Mouse (Mus musculus) gastrocnemius, postnatal 36 days (tissue): Measurements from ENCODE around the gene Tspan17. TPM values are rescaled to one million over a fixed set of nuclear protein-coding genes. Genes with fewer than 3 reads are reported as not detected.

Experiments
- DNase-seq, 2 experiments: peaks; one replicate each; pipeline ENCODE4 v3.0.0; 2022
- intact Hi-C: fragments of 180-260 bp; cut with DNase I; formaldehyde crosslinking; loops from one replicate; pipeline ENCODE4 v1.15.1; 2025
- long read RNA-seq, 2 experiments: library from polyadenylated mRNA; stranded (forward); transcript quantifications; one replicate each; pipeline ENCODE4 v2.0.0; 2021
- total RNA-seq, 2 experiments: library from RNA; stranded (reverse); gene quantifications; 2 replicates each; pipeline ENCODE4 v1.2.3; 2021

Tspan17 gene
- 10 to 100 TPM; 16.3 to 23.4 TPM for total RNA-seq
- long read RNA-seq, experiment 1, transcript Tspan17-201 (8 exons, 1,585 nt) = major isoform, 17 of 44 reads
- long read RNA-seq, experiment 1, partial matches to known transcripts = 11 of 44 reads
- long read RNA-seq, experiment 1, other reads (novel, unspliced or antisense) = 16 of 44 reads
- long read RNA-seq, experiment 2, transcript Tspan17-201 (8 exons, 1,585 nt) = major isoform, 9 of 41 reads
- long read RNA-seq, experiment 2, partial matches to known transcripts = 9 of 41 reads
- long read RNA-seq, experiment 2, other reads (novel, unspliced or antisense) = 19 of 41 reads

DNA sequence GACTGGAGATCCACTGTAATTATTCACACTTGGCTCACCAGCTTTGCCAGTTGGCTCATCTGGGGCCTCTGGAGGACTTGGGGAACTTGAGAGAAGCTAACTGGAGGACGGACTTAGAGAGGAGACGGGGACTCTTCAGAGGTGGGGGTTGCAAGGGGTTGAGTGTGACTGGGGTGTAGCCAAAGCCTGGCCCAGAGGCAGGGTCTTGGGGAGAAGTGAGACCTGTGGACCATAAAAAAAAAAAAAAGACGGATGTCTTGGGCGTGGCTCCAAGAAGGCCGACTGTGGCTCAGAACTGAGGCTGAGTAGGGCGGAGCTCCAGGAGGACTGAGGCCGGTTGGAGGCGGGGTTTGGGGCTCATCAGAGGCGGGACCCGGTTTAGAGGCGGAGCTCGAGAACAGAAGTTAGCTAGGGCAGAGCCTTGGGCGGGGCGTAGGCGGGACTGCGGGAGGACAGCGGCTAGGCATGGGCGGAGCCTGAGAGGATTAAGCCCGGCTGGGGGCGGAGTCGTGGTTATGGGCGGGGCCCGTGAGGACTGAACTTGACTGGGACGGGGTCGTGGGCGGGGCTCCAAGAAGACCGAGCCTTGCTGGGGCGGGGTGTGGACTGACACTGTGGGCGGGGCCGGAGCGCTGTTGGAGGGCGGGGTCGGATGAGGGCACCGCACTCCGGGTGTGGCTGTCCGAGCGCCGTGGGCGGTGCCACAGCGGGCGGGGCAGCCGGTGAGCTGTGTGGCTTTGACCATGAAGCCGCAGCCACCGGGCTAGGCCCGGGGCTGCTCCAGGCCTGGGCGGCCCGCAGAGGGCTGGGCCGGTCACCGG, at the start of gene Tspan17:
Gene Tspan17 (plus strand): TSS at position 638 of the 821 bp plus-strand sequence.
- intact Hi-C loops = no loop called here
- DNase-seq = peak; percentile 97 to 98

DNA sequence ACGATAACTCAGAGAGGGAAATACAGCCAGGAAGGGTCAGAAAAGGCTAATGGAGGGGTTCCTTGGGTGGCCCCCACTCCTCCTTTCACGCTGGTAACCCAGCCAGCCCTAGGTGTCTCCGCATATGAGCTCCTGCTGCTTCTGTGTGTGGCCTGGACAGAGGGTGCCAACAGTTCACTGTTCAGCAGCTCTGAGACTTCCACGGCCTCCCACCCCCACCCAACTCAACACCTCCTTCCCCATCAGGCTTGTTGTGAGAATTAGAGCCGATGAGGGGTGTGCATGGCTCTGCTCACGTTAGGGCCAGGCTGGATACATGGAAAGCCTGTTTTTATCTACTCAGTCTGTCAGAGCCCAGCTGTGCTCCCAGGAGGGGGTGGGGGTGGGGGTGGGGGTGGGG, 43.1 kb upstream of the Tspan17 start:
- intact Hi-C loops = no loop called here
- DNase-seq = no peak

DNA sequence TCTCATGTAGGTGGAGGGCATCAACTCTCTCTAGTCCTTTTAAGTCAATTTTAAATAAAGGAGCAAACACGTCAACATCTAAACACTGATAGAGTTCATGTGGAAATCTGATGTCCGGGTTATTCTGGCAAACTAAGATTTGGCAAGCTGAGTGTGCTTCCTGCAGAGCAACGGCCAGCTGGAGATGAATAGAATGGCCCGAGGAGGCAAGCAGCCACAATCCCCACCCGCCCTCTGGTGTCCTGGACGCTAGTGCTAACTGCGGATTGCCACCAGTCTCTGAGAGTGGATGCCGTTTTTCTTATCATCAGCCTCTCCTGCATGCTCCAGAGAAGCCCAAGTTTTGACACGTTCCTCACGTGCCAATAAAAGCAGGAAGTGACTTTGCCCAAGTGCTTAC, 42.3 kb upstream of the Tspan17 start:
- DNase-seq = no peak
- intact Hi-C loops = no loop called here

DNA sequence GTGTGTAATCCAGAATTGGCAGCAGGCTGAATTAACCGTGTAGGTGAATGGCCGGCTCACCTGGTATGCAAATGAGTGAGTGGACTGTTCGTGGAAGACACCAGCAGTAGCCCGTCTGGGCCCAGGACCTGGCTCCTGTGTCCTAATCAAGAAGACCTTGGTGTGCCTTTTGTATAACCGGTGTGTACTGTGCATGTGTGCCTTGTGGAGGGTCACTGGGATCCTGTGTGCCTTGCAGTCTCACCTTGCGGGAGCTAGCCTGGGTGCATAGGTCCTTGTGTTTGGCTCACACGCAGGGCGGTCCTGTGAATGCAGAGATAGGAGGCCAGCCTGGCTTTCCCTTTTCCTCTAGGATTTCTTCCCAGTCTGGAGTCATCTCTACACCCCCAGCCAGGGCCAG, 41.0 kb upstream of the Tspan17 start:
- DNase-seq = no peak

DNA sequence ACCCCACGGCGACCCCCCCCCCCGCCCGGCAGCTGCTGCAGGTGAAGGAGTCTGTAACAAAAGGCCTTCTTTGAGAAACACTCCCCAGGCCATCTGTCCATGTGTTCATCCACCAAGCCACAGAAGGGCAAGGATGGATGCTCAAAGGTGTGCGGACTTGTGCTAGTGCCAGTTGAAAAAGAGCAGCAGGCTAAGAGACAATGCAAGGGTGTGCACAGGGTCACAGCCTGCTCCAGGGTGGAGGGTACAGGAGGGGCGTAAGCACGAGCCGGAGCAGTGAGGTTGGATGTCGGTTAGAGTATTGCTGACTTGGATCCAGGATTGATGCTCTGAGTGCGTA, 40.5 kb upstream of the Tspan17 start:
- no peak for DNase-seq
- intact Hi-C loops = no loop called here

More for the DNA sequence above, 41.0 kb upstream of the Tspan17 start:
- intact Hi-C loops = no loop called here

DNA sequence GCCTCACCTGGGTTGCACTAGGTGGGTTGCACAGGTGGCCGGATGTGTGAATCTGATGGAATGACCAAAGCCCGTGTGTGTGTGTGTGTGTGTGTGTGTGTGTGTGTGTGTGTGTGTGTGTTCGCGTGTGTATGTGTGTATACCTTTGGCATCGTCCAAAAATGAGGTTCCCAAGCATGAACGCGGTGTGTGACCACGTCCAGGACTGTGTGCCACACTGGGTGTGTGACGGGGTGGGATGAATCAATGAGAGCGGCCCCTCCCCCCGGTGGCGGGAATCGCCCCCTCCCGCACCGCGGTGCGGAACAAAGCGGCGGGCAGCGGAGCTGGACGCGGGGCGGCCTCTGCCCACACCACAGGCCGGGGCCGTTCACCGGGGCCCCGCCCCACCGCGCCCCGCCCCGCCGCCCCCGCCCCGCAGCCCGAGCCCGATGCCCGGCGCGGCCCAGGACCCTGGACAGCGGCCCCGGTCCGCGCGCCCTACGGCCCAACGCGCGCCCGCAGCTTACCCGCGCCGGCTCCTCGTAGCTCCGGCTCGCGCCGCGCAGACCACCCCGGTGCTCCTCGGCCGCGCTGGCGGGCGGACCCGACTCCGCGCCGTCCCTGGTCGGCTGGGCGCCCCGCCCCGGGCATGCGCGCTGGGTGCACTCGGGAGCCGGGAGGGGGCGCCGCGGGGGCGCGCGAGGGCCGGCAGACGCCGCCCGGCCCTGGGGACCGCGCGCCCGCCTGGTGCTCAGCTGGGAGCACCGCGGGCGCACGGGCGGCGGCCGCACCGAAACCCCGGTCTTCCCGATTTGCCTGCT, 39.9 kb upstream of the Tspan17 start:
- no peak for DNase-seq
- intact Hi-C loops = no loop called here

DNA sequence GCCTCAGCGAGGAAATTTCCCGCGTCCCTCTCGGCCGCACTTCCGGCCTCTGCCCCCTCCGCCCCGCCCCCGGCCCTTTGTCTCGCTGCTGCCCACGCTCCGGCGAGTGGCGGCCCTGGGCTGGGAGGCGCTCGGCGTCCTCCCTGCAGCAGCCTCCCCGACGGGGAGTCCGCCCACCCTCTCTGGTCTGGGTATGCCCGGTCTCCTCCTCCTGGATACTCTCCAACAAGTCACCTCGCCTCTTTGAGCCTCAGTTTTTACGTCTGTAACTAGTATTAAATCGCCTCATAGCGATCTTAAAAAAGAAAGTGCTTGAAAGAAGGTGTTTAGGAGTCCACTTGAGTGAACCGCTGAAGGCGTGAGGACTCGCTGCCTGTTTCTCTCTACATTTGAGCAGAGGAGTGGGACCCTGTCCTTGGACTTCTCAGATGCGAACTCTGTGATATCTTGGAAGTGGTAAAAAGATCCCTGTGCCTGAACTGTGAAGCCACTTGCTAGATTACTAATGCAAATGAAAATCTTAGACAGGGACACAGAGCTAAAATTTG, 39.2 kb upstream of the Tspan17 start, which contains the start of gene Gprin1:
Gene Gprin1 (minus strand): TSS at position 11 of the 548 bp plus-strand sequence.
- intact Hi-C loops = no loop called here
- DNase-seq = no peak

DNA sequence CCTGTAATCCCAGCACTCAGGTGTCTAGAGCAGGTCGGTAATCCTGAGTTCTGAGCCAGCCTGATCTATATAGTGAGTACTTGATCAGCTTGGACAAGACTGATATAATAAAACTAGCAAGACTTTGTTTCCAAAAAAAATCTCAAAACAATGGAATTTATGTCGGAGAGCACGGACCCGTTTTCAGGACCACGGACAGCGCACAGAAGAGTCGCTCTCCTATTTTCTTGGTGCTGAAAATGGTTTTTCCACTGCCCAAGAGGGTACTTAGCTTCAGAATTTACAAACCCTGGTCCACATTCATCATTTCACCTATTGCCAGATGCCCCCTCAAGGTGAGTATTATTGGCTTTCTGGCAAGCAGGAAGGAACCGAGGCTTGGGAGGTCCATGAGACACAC, 38.5 kb upstream of the Tspan17 start:
- DNase-seq = no peak
- intact Hi-C loops = no loop called here

DNA sequence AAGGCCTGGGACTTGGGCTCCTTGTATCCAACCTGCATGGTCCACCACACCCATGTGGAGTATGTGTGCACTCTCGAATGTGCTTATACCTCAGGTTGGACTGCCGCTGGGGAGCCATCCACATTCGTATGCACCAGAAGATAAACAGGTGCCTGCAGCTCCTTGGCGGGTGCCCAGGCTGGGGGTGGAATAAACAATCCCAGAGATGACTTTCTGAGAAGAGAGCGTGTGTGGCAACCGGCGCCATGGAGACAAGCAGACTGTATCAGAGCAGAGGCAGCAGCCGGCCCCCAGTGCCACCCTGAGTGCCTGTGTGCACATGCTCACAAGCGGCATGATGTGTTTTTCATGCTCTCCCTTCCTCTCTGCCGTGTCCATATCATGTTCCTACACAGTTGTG, 36.5 kb upstream of the Tspan17 start:
- DNase-seq = no peak
- intact Hi-C loops = no loop called here

DNA sequence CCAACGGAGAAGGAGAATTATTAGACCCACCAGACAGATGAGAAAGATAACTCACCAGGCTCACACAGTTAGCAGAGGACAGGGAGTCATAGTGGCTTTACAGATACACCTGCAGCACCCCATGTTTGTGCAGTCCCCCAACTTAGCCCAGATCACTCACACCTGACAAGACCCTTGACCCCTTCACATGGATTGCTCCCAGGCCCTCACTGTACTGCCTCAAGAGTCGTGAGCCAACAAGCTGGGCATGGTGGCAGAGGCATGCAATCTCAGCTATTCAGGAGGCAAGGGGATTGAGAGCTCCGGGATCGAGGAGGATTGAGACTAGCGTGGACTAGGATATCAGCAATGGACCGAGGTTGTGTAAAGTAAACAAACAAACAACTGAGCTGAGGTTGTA, 35.4 kb upstream of the Tspan17 start:
- intact Hi-C loops = no loop called here
- DNase-seq = no peak

DNA sequence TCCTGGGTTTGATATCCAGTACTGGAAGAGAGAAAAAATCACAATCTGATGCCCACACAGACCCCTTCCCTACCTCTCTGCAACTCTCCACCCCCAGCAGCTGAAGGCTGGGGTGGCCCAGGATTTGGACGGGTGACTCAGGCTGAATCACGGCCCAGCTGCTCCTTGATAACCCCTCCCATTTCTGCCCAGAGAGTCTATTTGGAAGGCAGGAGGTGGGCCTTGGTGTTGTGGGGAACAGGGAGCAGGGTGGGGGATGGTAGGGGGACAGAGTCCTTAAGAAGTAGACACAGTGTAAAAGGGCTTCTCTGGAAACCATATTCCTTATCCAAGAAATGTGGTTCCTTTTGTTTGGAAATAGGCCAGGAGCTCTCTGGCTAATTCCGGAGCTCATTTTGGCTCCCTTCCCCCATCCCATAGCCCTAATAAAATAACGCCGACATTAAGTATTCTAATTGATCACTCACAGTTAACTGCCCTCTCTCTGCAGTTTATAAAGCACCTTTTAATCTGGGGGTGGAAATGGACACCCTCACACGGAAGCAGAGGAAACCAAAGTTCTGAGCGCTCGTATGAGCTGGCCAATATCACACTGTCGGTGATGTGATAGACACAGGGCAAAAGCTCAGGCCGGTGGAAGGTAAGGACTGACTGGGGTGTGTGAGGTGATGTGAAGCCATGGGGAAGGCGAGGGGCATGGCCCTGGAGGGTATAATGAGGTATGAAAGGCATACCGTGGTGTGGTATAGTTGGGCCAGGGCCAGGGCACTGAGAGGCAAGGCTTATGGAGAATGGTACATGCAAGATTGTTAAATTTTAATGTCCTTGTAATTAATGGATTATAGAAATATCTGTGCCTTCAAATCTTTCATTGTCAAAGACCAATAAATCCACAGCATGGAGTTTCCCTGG, 34.8 kb upstream of the Tspan17 start:
- intact Hi-C loops = no loop called here
- DNase-seq = no peak

DNA sequence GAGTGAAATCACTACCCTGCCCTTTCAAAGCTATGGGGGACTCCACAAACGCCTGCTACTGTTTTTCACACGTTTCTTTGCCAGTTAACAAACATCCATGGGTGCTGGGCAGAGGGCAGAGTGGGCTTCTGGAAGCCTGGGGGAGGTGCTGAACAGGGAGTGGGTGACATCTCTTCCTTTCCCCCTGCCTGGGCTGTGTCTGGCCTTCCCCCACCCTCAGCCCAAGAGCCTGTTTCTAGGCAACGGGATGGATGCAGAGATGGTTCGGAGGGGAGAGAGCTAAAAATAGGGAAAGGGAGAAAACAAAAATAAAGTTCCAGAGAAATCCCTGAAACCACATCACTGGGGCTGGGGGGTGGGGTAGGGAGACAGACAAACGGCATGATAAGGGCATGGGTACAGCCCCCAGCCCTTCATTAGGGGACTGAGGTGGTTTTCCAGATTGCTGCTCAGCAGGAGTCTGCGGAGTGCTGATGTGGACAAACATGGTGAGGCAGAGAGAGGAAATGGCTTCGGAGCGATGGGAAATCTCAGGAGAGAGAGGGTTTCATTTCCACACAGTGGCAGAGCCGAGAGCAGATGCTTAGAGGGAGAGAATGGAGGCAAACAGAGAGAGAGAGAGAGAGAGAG, 33.9 kb upstream of the Tspan17 start:
- intact Hi-C loops = no loop called here
- DNase-seq = no peak

DNA sequence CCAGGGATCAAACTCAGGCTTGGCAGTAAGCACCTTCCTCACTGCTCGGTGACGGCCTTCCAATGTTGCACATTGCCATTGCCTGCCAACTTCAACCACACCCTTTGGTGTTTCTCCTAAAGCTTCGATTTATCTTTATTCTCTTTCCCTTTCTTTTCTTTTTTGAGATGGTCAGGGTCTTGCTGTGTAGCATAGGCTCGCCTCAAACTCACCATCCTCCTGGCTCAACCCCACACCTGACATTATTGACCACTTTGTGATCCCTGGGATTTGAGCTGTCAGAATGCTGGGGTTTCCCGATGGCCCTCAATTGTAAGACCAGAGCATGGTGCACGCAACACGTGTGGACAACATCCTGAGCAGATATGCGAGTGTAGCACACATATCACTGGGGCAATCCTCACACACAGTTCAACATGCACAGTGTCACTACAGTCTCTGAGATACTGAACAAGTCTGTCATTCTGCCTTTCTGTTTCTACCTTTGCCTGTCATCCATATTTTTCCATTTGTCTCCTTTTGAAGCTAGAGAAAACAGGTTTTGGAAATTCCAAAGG, 32.9 kb upstream of the Tspan17 start:
- intact Hi-C loops = no loop called here
- DNase-seq = no peak

DNA sequence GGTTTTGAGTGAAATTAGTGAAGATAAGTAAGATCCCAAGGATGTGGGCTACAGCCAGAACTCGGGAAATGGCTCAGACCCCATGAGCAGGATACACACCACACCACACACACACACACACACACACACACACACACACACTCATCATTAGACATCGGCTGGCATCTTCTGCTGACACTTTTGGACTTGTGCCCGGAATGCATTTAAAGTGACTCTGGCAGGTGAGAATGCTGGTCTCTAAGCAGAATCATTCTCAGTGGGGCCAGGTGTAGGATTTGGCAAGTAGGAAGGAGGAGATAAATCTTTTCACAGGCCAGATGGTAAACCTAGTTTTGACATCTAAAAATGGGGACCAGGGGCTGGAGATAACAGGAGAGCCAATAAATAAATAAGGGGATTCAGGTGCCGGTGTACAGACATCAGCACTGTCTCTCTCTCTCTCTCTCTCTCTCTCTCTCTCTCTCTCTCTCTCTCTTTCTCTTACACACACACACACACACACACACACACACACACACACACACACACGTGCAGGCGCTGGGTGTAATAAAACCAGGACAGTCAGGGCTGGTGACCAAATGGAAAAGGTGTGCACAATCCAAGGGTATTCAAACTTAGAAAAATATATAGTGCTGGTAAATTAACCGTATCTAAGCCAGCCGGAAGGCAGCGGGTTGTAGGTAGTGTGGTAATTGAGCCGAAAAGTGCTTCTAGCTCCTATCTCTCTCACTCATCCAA, 31.9 kb upstream of the Tspan17 start:
- intact Hi-C loops = no loop called here
- DNase-seq = no peak

DNA sequence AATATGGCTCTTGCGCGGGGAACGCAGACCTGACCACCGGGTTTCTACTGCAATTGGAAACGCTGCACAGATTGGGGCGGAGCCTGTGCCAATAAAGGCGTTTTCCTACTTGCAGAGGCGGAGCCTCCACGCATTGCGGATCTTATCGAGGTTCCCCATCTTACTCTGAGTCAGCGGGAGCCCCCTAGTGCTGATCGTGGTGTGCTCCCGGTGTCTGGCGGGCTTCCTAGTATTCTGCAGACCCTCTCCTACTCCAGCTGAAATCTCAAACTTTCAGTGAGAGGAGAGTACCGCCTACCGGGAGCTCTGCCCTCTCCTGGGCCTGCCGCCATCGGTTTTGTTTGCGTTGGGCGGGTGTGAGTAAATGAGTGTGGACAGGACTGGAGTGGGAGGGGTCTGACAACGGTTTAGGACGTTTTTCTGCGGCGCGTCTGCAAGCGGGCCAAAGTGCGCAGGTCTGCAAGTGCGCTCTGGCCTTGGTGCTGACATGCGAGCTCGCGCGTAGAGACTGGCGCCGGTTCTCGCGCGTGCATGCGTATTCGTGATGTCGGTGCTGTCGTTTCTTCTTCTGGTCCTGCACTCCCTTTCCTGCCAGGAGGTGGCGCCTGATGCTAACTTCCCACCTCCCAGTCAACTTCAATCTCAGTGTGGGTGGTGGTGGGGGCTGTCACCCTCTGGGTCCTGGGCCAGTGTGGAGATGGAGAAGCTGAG, 31.0 kb upstream of the Tspan17 start:
- intact Hi-C loops = no loop called here
- peak; percentile 57 to 59 for DNase-seq

DNA sequence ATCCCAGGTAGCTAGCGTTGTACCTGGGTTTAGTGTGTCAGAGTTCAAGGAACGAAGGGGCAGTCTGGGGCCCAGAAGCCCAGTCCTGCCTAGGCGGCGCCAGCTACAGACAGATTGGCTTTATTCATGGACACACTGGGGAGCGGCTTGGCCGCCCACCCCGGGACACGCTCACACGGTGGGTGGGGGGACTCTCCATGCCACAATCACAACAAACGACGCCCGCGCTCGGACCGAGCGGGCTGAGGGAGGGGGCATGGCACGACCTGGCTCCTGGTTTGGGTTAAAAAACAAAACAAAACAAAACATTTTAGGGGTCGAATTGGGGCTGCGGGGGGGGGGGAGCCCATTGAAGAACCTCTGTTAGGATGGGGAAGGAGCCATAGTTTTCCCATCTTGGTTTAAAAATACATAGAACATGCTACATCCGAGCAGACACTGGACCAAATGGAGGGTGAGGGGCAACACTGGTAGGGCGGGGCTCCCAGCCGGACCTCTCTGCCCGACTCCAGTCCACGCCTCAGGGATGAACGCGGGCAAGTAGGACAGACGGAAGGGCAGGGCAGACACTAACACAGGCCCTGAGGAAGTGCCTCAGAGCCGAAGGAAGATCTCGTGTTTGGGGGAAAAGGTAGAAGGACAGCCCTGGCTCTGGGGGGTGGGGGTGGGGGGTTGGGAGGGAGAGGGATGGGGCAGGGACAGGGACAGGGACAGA, 30.3 kb upstream of the Tspan17 start:
- intact Hi-C loops = no loop called here
- DNase-seq = no peak

DNA sequence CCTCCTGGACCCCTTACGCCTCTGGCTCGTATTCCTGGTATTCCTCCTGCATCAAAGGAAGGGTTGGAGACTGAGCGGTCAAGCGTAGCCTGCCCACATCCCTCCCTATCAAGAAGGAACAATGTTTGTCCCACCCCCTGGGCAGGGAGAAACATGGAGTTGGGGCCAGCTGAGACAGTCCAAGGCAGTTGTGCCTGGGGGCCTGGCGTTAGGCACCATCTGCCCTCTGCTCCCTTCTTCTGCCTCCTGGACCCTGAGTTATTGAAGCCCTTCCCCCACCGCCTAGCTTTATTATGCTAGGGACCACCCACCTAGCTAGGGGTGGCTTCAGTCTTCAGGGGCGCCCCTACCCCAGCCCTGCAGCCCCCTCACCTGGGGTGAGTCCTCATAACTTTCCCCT, 29.7 kb upstream of the Tspan17 start:
- no peak for DNase-seq
- intact Hi-C loops = no loop called here
